Mouse (Mus musculus): ENCODE measurements at regions not wholly inside any gene's neighbourhood (a gene's known extent, or its start where the extent isn't known, plus 50 kb on each side); places are given as distances from the start of the nearest gene placed in this dataset.
"Not testable (repeated sequence)": the region's sequence is repeated elsewhere in the genome, so short reads cannot be mapped to it uniquely, and the experiment has no call there.

DNA sequence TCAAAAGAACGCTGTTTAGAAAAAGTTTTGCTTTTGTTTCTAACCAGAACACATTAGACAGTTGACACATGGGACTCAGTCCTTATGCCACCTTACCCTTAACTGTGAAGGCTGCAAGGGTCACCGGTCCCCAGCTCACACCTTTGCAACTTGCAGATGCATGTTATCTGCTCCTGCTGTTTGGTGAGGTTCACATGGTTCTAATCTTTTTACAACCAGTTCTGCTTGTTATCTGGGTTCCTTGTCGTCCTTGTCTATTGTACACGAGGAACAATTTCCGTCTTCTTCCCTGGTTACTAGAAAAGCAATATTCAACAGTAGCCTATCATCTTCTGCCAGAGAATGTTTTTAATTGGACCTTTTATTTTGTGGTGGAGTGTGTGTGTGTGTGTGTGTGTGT is 200.8 kb downstream of the Gm21738 start:
- intact Hi-C loops (cut with DNase I); DNase-seq: not testable (repeated sequence)

DNA sequence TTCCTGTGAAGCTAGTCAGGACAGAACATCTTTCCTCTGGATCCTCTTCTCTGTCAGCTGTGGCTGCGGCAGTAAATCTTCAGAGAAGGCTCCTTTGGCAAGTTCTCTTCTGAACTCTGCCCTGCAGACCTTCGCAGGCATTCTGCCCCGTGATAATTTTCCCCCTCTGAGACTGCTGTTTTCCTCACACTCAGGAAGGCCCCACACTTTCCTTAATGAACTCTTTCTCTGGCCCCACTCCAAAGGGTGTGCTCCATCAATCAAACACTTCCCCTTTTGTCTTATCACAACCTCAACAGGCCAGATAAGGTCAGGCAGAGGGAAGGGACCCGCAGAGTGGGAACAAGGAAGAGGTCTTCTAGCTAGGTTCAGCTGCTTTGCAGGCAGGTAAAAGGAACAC is 210.2 kb downstream of the Gm21738 start:
- intact Hi-C loops (cut with DNase I): loop anchor here (5.0 kb wide), 1 partner anchor 216 kb away; no protein-coding TSS in a partner anchor
- no peak for DNase-seq

DNA sequence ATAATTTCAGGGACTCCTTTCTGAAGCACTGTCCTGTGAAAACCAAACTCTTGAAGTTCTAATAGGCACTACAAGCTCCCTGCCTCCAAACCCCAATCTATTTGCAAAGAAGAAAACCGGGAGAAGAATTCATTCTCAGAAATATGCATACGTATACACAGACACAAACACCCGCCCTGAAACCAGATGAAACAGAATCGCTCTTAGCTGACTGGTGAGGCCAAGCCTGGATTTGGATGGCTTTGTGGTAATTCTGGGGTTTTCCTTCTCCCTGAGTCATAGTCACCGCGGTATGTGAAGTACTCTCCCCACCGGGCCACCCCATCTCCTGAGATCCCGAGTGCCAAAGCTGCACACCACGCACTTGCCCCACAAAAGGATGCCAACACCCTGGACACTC is 238.5 kb downstream of the Gm21738 start:
- intact Hi-C loops (cut with DNase I): not testable (repeated sequence)

DNA sequence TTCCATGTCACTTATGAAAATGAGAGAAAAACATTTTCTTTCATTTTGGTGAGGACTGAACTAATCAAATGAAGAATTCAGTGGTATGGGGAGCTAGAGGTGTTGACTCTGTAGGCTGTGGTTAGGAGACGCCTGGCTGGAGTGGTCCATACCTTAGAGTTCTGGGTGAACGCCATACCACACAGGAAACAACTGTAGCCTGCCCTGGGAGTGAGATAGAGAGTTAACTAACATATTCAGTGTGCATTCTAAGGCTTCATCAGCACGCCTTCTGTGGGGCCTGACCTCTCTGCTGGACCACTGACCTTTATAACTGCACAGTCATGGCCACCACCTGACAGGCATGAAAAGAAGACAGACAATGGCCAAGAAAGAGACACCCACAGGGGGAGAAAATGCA is 240.7 kb downstream of the Gm21738 start:
- DNase-seq; intact Hi-C loops (cut with DNase I): not testable (repeated sequence)

More for the DNA sequence above, 238.5 kb downstream of the Gm21738 start:
- DNase-seq: not testable (repeated sequence)

DNA sequence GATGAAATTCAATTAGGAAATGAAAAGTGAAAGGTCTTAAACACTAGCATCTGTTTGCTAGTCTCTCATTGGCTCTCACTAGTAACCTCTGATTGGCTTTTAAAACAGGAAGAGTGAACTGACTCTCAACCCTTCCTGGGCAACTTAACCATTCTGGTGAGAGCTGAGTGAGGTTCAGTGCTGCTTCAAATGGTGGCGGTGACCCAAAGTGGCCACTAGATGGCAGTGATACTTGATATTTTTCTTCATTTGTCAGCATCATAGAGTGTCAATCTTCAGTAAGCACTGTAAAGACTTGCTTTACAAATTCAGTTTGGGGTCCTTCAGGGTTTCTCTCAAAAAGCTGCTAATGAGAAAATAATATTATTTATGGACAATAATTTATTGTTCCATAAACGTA is 243.4 kb downstream of the Gm21738 start:
- DNase-seq: no peak
- intact Hi-C loops (cut with DNase I): no loop called here

DNA sequence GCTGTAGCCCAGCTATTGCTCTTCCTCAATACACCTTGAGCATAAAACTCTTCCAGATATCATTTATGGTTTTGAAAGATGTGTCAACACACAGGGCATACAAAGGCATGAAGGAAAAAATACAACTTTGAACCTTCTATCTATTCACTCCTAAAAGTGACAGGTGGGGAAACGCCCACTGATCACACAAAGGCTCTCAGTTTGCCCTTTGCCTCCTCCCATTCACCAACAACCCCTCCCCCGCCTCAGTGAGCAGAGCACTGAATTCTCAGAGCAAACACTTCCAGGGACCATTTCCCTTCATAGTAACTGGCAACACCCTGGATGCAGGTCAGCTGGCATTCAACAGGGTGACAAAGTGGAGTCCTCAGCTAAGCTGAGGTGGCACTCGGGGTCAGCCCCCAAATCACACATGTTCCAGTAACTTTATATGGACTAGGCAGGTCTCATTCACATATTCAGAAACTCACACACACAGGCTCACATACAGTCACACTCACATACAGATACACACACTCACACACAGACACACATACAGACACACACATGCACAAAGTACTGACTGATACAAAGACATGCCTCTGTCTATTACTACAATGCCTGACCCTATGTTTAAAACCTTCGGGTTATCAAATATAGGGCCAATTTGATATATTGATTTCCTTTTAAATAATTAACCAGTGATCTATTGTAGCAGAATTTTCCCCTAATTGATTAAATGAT is 248.3 kb downstream of the Gm21738 start:
- DNase-seq; intact Hi-C loops (cut with DNase I): not testable (repeated sequence)

DNA sequence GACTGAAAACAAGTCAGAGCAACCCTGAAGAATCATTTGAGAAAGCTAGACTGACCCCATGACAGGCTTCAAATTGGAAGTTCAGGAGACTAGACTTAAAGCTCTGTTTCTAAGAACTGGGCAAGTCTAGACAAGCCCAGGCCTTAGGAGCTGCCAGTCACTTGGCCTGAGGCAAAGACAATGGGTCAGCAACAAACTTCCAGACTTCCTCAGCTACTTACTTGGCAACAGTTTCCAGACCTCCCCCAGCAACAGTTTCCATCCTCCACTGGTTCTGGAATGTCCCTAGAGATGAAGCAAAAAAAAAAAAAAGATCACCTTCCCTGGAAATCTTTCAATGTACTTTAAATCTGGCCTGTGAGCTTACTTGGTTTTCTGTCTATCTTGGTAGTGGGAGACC is 251.9 kb downstream of the Gm21738 start:
- DNase-seq: no peak
- intact Hi-C loops (cut with DNase I): no loop called here

DNA sequence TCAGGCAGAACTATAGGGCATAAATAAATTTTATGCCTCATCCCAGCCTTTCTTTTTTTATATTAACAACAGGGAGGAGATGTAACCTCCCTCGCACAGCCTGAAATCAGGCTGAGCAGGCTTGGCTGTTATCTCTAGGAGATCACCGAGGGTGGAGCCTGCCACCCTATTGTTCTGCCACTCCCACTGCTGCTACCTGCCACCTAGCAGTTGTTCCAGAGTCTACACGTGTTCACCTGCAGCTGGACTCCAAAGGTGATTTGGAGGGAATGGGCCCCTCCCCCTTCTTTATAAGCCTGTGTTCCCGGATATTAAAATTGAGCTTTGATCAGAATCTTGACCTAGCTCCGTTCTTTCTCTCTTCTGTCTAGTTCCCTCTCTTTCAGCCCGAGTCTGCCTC is 245.8 kb upstream of the Ube2e2 start:
- intact Hi-C loops (cut with DNase I): not testable (repeated sequence)

DNA sequence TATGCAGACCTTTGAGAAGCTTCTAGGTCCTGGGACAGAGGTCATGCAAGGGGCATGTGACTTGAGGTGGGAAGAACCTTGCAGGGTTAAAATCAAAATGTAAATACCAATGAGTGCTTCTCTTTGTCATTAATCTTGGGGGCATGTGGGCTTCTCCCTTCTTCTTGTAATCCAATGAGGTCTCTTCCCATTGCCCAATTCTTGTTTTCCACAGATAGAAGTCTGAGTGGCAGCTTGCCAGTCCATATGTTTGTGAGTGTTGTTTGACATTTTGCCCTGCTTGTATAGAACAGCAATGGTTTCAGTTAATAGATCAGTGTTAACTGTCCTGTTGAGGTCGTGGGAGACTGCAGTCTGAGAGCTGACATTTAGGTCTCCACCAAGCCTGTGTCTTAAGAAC is 237.5 kb upstream of the Ube2e2 start:
- intact Hi-C loops (cut with DNase I): no loop called here

More for the DNA sequence above, 245.8 kb upstream of the Ube2e2 start:
- DNase-seq: not testable (repeated sequence)

More for the DNA sequence above, 237.5 kb upstream of the Ube2e2 start:
- no peak for DNase-seq

All from heart, postnatal 36 days (tissue).